Mouse (Mus musculus): Measurements from ENCODE around the gene Ankmy1.

DNA sequence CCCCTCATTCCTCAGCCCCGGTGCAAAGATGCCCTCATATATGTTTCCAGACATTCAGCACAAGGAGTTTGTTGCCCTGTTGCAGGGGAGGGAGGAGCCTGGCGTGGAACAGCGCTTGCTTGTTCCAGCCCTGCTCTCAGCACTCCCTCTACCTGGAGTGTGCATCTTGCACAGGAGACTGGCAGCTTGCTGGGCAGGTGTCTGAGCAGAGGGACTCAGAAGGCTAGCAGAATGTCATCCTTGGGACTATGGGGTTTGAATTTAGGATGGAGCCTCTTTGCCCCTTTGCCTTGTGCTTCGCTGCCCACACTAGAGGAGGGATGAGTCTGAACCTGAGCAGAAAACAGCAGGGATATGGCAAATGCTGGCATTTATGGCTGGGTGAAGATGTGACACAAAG lies 37.0 kb upstream of the Ankmy1 start:
- no peak for TF ChIP-seq CTCF (conservative IDR thresholded peaks at IDR 0.05; ENCODE audit: low read length)
- no peak for TF ChIP-seq POU5F1 (IDR thresholded peaks at IDR 0.05; ENCODE audit: borderline replicate concordance, low read length)
